Mouse (Mus musculus) heart, adult 8-10 months (tissue): ENCODE measurements at regions not wholly inside any gene's neighbourhood (a gene's known extent, or its start where the extent isn't known, plus 50 kb on each side); places are given as distances from the start of the nearest gene placed in this dataset.

ENCODE experiments used
- DNase-seq: peaks from one replicate; pipeline ENCODE4 v3.0.0; 2022; ENCODE audit warnings: low spot score

- no peak for DNase-seq
Observed at GRCm38 (mm10) chr3:49282679-49283078, 474.4 kb downstream of the Pcdh18 start.

GRCm38 (mm10) chr3:49278356-49278755 lies 478.8 kb downstream of the Pcdh18 start:
- DNase-seq, result no peak

- DNase-seq, result no peak
Observed at GRCm38 (mm10) chr3:49274286-49274923, 482.7 kb downstream of the Pcdh18 start.

- DNase-seq, result peak; percentile 1
Observed at GRCm38 (mm10) chr3:49266048-49266447, 491.1 kb downstream of the Pcdh18 start.
